Mouse (Mus musculus): ENCODE measurements around the gene Rbfox3.

DNA sequence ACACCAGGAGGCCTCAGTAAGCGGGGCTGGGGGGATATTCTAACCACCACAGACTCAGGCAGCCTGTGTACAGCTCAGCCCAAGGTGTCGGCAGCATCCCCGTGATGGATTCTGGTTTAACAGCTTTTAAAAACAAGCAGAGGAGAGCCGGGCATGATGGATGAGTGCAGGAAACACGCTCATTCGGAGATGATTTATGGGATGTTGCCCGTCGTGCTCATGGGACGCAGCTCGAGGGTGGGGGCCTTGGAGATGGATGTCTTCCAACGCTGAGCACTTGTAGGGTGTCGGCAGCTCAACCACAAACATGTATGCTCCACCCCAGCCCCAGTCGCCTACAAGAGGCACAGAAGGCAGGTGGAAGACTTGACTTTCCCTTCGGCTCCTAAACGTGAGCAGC is 103.9 kb downstream of the Rbfox3 start:
- TF ChIP-seq POLR2A (IDR thresholded peaks at IDR 0.05; ENCODE audit: borderline replicate concordance, control insufficient read depth, low read depth, low read length) = no peak
- no peak for TF ChIP-seq CTCF (IDR thresholded peaks at IDR 0.05; ENCODE audit: control insufficient read depth, insufficient read depth, low read length)
